Mouse (Mus musculus): ENCODE data around the gene Nsmf. TPM values are rescaled to one million over a fixed set of nuclear protein-coding genes. Genes with fewer than 3 reads are reported as not detected.

Nsmf gene
- polyA plus RNA-seq, 1 experiment from 2014 or later: 134 TPM

DNA sequence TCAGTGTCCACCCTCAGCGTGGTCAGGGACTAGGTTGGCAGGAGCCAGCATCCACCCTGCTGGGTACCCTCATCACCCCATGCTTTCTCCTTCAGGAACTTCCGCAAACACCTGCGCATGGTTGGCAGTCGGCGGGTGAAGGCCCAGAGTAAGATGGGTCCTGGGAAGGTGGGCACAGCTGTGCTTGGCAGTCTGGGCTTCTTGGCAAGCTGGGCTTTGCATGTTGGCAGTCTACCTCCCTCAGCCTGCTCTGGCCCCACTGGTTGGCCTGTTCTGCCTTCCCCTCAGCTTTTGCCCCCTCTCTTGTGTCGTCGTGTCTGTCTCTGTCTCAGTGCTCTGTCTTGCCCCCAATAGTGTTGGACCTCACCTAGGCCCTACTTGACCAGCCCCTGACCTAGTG, 4.8 kb downstream of the Nsmf start:
- Histone ChIP-seq H3K36me3 (peaks cover 77% of the 10 kb centered on the region), H3K27me3 (no peaks in the 10 kb centered on the region), H3K9me3 (no peaks in the 10 kb centered on the region), H3K27ac (replicated peaks) (no peak overlapping the region), H3K9ac (no peak overlapping the region), H3K4me2 (no peak overlapping the region), H3K4me3 (no peak overlapping the region), H3K4me1 (replicated peaks) (peaks cover 25% of the 10 kb centered on the region)
- no peak for ATAC-seq (ENCODE audit: low read depth)
- 95% methylated on average over 7 of the region's 7 CpGs for WGBS

DNA sequence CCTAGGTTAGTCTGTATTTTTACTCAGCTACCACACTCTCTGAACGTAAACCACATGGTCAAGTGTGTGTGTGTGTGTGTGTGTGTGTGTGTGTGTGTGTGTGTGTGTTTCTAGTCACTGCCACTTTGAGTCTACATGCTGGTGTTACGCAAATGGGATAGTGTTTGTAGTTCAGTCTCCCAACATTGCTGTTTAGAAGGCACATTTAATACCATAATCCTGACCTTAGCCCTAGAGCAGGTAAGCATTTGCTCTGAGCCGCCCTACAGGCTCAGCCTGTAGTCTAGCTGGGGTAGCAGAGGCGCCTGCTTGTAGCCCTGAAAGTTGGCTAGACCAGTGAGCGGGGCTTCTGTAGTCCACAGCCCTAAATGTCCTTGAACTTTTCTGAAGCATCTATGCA, 9.4 kb downstream of the Nsmf start:
- Histone ChIP-seq H3K4me2 (no peak overlapping the region), H3K27me3 (no peaks in the 10 kb centered on the region), H3K36me3 (peaks cover 49% of the 10 kb centered on the region), H3K4me1 (replicated peaks) (no peaks in the 10 kb centered on the region), H3K4me3 (no peak overlapping the region), H3K27ac (replicated peaks) (no peak overlapping the region), H3K9ac (no peak overlapping the region), H3K9me3 (no peaks in the 10 kb centered on the region)
- 92% methylated on average over 5 of the region's 5 CpGs for WGBS
- no peak for ATAC-seq (ENCODE audit: low read depth)

DNA sequence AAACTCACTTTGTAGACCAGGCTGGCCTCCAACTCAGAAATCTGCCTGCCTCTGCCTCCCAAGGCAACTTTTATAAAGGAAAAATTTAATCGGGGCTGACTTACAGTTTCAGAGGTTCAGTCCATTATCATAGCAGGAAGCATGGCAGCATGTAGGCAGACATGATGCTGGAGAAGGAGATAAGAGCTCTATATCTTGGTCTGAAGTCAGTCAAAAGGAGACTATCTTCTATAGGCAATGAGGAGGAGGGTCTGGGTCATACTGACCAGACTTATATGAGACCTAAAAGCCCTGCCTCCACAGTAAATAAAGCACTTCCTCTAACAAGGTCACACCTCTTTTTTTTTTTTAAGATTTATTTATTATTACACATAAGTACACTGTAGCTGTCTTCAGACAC, 10.1 kb downstream of the Nsmf start:
- Histone ChIP-seq H3K27ac (replicated peaks) (no peak overlapping the region), H3K36me3 (peaks cover 42% of the 10 kb centered on the region), H3K4me2 (no peak overlapping the region), H3K4me3 (no peak overlapping the region), H3K4me1 (replicated peaks) (no peaks in the 10 kb centered on the region), H3K27me3 (no peaks in the 10 kb centered on the region), H3K9me3 (no peaks in the 10 kb centered on the region), H3K9ac (no peak overlapping the region)
- WGBS: 92% methylated on average over 1 of the region's 1 CpGs
- ATAC-seq (ENCODE audit: low read depth): no peak

DNA sequence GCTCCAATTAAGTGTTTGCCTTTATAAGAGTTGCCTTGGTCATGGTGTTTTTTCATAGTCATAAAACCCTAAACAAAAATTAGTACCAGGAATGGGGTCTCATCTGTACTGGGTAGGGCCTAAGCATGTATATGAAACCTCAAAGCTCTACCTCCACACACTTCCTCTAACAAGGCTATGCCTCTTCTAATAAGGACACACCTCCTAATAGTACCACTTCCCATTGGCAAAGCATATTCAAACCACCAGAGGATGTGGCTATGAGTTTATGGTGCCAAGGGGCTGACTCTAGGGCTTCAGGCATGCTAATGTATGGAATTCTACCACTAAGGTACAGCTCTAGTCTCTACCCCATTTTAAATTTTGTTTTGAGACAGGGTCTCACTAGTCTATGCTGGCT, 11.4 kb downstream of the Nsmf start:
- no peaks in the 10 kb centered on the region for H3K9me3 ChIP-seq
- ATAC-seq (ENCODE audit: low read depth): no peak
- no peak overlapping the region for H3K27ac ChIP-seq (replicated peaks)
- H3K4me3 ChIP-seq: no peak overlapping the region
- H3K4me2 ChIP-seq: no peak overlapping the region
- no peak overlapping the region for H3K9ac ChIP-seq
- H3K27me3 ChIP-seq: no peaks in the 10 kb centered on the region
- H3K36me3 ChIP-seq: peaks cover 30% of the 10 kb centered on the region
- H3K4me1 ChIP-seq (replicated peaks): no peaks in the 10 kb centered on the region

DNA sequence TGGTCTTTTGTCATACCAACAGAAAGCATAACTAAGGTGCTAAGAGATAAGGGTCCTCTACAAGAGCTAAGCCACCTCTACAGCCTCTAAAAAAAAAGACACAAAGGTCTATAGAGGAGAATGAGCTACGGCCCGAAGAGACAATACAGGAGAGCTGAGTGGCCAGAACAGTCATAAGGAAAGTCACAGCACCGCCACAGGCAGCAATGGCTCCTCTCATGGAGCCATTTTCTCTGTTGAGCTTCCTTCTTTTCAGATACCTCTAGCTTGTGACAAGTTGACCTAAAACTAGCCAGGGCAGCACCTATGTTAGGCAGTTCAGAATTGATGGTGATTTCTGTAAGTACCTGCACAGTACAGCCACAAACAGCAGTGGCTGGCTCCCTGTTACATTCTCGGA, 12.4 kb downstream of the Nsmf start:
- no peak overlapping the region for H3K9ac ChIP-seq
- 80% methylated on average over 4 of the region's 4 CpGs for WGBS
- no peaks in the 10 kb centered on the region for H3K9me3 ChIP-seq
- H3K4me3 ChIP-seq: no peak overlapping the region
- peaks cover 20% of the 10 kb centered on the region for H3K36me3 ChIP-seq
- no peak overlapping the region for H3K4me2 ChIP-seq
- no peak for ATAC-seq (ENCODE audit: low read depth)
- no peaks in the 10 kb centered on the region for H3K27me3 ChIP-seq
- no peaks in the 10 kb centered on the region for H3K4me1 ChIP-seq (replicated peaks)
- no peak overlapping the region for H3K27ac ChIP-seq (replicated peaks)

DNA sequence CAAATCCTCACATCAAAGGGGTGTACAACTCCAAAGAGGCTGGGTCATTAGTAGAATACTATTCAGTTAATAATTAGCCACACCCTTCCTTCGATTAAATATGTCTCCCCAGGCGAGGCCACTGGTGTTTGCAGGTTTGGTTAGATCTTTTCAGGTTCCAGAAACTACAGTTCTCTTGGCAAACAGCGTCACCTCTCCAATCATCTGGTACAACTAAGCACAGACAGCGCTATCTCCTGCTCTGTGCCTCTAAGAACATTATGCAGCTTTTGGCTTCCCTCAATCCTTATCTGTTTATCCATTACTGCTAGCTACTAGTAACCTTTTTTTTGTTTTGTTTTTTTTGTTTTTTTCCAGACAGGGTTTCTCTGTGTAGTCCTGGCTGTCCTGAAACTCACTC, 15.4 kb downstream of the Nsmf start:
- WGBS: 78% methylated on average over 4 of the region's 4 CpGs
- Histone ChIP-seq H3K4me3 (no peak overlapping the region), H3K36me3 (no peaks in the 10 kb centered on the region), H3K4me2 (no peak overlapping the region), H3K9me3 (no peaks in the 10 kb centered on the region), H3K9ac (no peak overlapping the region), H3K27ac (replicated peaks) (no peak overlapping the region), H3K4me1 (replicated peaks) (no peaks in the 10 kb centered on the region), H3K27me3 (no peaks in the 10 kb centered on the region)
- no peak for ATAC-seq (ENCODE audit: low read depth)

DNA sequence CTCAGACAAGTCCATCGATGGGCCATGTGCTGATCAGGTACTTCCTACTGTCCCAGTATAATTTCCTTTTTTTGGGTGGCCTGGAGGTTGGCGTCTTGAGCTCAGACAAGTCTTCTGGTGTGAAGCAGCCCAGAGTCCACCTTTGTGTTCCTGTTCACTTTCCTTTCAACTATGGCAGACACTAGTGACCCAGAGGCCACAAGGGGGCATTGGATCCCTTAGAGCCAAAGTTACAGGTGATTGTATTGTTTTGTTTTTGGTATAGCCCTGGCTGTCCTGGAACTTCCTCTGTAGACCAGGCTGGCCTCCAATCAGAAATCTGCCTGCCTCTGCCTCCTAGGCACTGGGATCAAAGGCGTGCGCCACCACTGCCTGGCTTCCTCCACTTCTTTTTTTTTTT, 18.2 kb downstream of the Nsmf start:
- no peak overlapping the region for H3K4me3 ChIP-seq
- H3K4me2 ChIP-seq: no peak overlapping the region

DNA sequence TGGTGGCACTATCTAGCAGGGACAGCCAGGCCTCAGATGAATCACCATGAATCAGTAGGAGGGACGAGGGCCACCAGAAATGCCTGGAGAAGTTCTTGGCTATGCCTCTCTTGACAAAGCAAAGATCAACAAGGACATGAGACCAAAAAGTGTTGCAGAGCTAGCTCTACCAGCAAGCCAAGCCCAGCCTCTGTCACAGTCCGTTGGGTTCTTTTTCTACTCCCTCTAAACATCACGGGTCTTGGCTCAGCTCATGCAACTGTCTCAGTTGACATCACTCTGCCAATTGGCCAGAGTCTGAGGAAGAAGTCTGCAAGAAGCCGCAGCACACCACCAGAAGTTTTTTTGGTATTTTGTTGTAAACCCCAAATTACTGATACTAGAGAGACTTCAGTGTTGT, 21.4 kb downstream of the Nsmf start:
- Histone ChIP-seq H3K36me3 (no peaks in the 10 kb centered on the region), H3K27me3 (no peaks in the 10 kb centered on the region), H3K4me2 (no peak overlapping the region), H3K27ac (replicated peaks) (no peak overlapping the region), H3K9me3 (no peaks in the 10 kb centered on the region), H3K9ac (no peak overlapping the region), H3K4me1 (replicated peaks) (no peaks in the 10 kb centered on the region), H3K4me3 (no peak overlapping the region)
- 73% methylated on average over 4 of the region's 4 CpGs for WGBS
- ATAC-seq (ENCODE audit: low read depth): no peak

More for the DNA sequence above, 18.2 kb downstream of the Nsmf start:
- Histone ChIP-seq H3K36me3 (no peaks in the 10 kb centered on the region), H3K27me3 (no peaks in the 10 kb centered on the region), H3K27ac (replicated peaks) (no peak overlapping the region), H3K9me3 (no peaks in the 10 kb centered on the region), H3K9ac (no peak overlapping the region), H3K4me1 (replicated peaks) (no peaks in the 10 kb centered on the region)
- 95% methylated on average over 4 of the region's 4 CpGs for WGBS
- ATAC-seq (ENCODE audit: low read depth): no peak

DNA sequence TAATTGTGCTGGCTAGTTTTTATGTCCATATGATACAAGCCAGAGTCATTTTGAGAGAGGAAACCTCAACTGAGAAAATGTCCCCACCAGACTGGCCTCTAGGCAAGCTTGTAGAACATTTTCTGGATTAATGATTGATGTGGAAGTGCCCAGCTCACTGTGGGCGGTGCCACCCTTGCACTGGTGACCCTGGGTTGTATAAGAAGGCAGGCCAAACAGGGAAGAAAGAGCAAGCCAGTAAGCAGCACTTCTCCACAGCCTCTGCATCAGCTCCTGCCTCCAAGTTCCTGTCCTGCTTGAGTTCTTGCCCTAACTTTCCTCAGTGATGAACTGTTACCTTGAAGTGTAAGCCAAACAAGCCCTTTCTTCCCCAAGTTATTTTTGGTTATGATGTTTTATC, 24.8 kb downstream of the Nsmf start:
- Histone ChIP-seq H3K27ac (replicated peaks) (no peak overlapping the region), H3K4me3 (no peak overlapping the region), H3K36me3 (no peaks in the 10 kb centered on the region), H3K9me3 (no peaks in the 10 kb centered on the region), H3K4me2 (no peak overlapping the region), H3K4me1 (replicated peaks) (no peaks in the 10 kb centered on the region), H3K27me3 (no peaks in the 10 kb centered on the region), H3K9ac (no peak overlapping the region)
- ATAC-seq (ENCODE audit: low read depth): no peak
- WGBS: 70% methylated on average over 1 of the region's 1 CpGs

DNA sequence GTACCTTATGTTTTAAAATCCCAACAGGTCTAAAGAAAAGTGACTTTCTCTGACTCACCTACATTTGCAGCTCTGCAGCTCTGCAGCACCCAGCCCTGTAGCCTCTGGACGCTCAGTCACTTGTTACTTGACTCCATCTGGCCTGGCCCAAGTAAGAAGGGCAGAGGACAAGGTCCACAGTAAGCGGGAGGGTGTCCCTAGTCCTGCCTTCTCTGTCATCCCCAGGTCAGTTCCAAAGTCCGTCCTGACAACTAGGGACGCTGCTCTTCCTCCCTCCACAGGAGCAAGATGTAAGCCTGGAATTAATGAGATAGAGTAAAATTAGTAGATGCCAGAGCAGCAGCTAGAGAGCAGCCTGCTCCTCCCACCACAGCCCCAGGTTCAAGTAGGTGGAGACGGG, 25.9 kb downstream of the Nsmf start, which contains the start of gene Entpd8:
TSS of gene Entpd8 (plus strand) at position 229 of the 400 bp plus-strand sequence.
- Histone ChIP-seq H3K4me3 (no peak within 1 kb of the TSS), H3K9me3 (no peaks in the 10 kb centered on the region), H3K4me2 (no peak within 1 kb of the TSS), H3K36me3 (no peaks in the 10 kb centered on the region), H3K27me3 (no peaks in the 10 kb centered on the region), H3K9ac (no peak within 1 kb of the TSS), H3K4me1 (replicated peaks) (no peaks in the 10 kb centered on the region), H3K27ac (replicated peaks) (no peak within 1 kb of the TSS)
- no peak for ATAC-seq (ENCODE audit: low read depth)
- 69% methylated on average over 5 of the region's 5 CpGs for WGBS

DNA sequence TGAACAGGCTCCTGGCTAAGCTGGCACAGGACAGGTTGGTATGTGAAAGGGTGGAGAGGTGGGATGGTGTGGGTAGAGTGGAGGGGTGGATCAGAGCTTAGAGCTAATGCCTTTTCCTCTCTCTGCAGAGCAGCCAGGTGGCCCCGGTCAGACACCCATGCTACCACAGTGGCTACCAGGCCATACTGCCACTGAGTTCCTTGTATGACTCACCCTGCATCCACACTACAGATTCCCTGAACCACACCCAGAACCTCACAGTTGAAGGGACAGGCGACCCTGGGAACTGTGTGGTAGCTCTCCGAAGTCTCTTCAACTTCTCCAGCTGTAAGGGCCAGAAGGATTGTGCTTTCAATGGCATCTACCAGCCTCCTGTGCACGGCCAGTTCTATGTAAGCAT, 29.5 kb downstream of the Nsmf start:
- Histone ChIP-seq H3K9ac (no peak overlapping the region), H3K4me3 (no peak overlapping the region), H3K9me3 (no peaks in the 10 kb centered on the region), H3K36me3 (no peaks in the 10 kb centered on the region), H3K27me3 (no peaks in the 10 kb centered on the region), H3K4me1 (replicated peaks) (no peaks in the 10 kb centered on the region), H3K4me2 (no peak overlapping the region), H3K27ac (replicated peaks) (no peak overlapping the region)
- no peak for ATAC-seq (ENCODE audit: low read depth)
- WGBS: 84% methylated on average over 3 of the region's 4 CpGs

DNA sequence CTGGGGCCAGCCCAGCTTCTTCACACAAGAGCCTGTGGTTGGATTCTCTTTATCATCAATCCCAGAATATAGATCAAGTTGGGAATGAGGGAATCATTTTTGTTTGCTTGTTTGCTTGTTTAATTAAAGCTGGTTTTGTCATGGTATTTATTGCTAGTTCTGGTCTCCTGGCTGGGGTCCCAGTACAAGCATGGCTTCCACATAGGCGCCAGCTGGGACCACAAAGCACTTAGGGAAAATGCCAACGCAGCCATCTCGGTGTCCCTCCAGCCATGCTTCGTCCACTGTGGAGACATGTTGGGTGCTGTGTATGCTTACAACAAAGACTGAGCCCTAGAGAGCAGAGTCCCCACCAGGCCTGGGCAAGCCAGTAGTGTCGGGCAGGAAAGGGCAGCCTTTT, 31.4 kb downstream of the Nsmf start:
- H3K4me3 ChIP-seq: no peak overlapping the region
- ATAC-seq (ENCODE audit: low read depth): no peak
- WGBS: 86% methylated on average over 5 of the region's 5 CpGs

DNA sequence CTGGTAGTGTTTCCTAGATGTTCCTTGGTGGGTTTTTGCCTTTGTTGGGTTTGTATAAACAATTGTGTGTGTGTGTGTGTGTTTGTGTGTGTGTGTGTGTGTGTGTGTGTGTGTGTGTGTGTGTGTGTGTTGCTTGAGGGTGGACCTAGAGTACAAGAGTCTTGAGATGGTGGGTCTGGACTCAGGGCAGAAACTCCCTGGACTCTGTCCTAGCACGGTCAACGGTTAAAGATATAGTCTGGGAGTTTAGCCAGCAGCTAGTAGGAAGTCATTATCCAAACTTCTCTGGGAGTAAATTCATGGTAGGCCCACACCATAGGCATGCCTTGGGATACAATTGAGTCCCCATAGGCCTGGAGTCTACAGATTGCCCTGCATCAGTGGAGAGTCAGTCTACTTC, 33.7 kb downstream of the Nsmf start:
- Histone ChIP-seq H3K9ac (no peak overlapping the region), H3K27ac (replicated peaks) (no peak overlapping the region), H3K4me2 (no peak overlapping the region), H3K27me3 (no peaks in the 10 kb centered on the region; the same call in 1 of the 2 replicates), H3K4me3 (no peak overlapping the region), H3K9me3 (no peaks in the 10 kb centered on the region), H3K4me1 (replicated peaks) (no peaks in the 10 kb centered on the region), H3K36me3 (no peaks in the 10 kb centered on the region)
- no peak for ATAC-seq (ENCODE audit: low read depth)
- 85% methylated on average over 2 of the region's 2 CpGs for WGBS

More for the DNA sequence above, 31.4 kb downstream of the Nsmf start:
- Histone ChIP-seq H3K4me1 (replicated peaks) (no peaks in the 10 kb centered on the region), H3K4me2 (no peak overlapping the region), H3K27ac (replicated peaks) (no peak overlapping the region), H3K9ac (no peak overlapping the region), H3K9me3 (no peaks in the 10 kb centered on the region), H3K27me3 (no peaks in the 10 kb centered on the region), H3K36me3 (no peaks in the 10 kb centered on the region)
